Mouse (Mus musculus): ENCODE results near the gene 2310009B15Rik. TPM values are rescaled to one million over a fixed set of nuclear protein-coding genes. Genes with fewer than 3 reads are reported as not detected.
"Not testable (repeated sequence)": the region's sequence is repeated elsewhere in the genome, so short reads cannot be mapped to it uniquely, and the experiment has no call there.

The 2310009B15Rik gene
- 39.5 and 44.6 TPM in 2 replicates for polyA plus RNA-seq (2014; fragmentation: Nextera tagmentation; extraction: Ambion mirVana)

GRCm38 (mm10) chr1:138856101-138856950 lies at the start of gene 2310009B15Rik:
Gene 2310009B15Rik (minus strand): TSS chr1:138856852.
- H3K9me3 ChIP-seq (replicated peaks; ENCODE audit: control insufficient read depth, low read length); H3K4me1 ChIP-seq (ENCODE audit: control insufficient read depth, insufficient read depth, low read length); H3K36me3 ChIP-seq (replicated peaks; ENCODE audit: control insufficient read depth, insufficient read depth, low read depth, low read length); H3K27ac ChIP-seq (replicated peaks; ENCODE audit: low read depth, low read length); H3K4me2 ChIP-seq (ENCODE audit: low read depth, low read length); H3K27me3 ChIP-seq (ENCODE audit: control insufficient read depth, insufficient read depth, low read length): not testable (repeated sequence)
- DNase-seq (ENCODE audit: low spot score) (peak; percentile 87), ATAC-seq (replicated peaks; ENCODE audit: insufficient number of reproducible peaks, low FRiP score, low TSS enrichment, low read depth) (peak; percentile 99)
- Histone ChIP-seq H3K4me3 (ENCODE audit: low read depth, low read length) (peak within 1 kb of the TSS; percentile 36), H3K9ac (replicated peaks; ENCODE audit: low read length) (peak within 1 kb of the TSS; percentile 55)
- WGBS: under 1% methylated on average over 42 of the region's 79 CpGs

- H3K4me3 ChIP-seq (ENCODE audit: low read depth, low read length): no peak overlapping the region
- H3K4me1 ChIP-seq (ENCODE audit: control insufficient read depth, insufficient read depth, low read length): no peaks in the 10 kb centered on the region
- 76% methylated on average over 3 of the region's 3 CpGs for WGBS
- no peaks in the 10 kb centered on the region for H3K36me3 ChIP-seq (replicated peaks; ENCODE audit: control insufficient read depth, insufficient read depth, low read depth, low read length)
- no peaks in the 10 kb centered on the region for H3K9me3 ChIP-seq (replicated peaks; ENCODE audit: control insufficient read depth, low read length)
- no peak for DNase-seq (ENCODE audit: low spot score)
- H3K27ac ChIP-seq (replicated peaks; ENCODE audit: low read depth, low read length): no peak overlapping the region
- no peak overlapping the region for H3K9ac ChIP-seq (replicated peaks; ENCODE audit: low read length)
- ATAC-seq (replicated peaks; ENCODE audit: insufficient number of reproducible peaks, low FRiP score, low TSS enrichment, low read depth): no peak
- no peaks in the 10 kb centered on the region for H3K27me3 ChIP-seq (ENCODE audit: control insufficient read depth, insufficient read depth, low read length)
- H3K4me2 ChIP-seq (ENCODE audit: low read depth, low read length): no peak overlapping the region
Measured at GRCm38 (mm10) chr1:138906256-138906655, 49.6 kb upstream of the 2310009B15Rik start.

GRCm38 (mm10) chr1:138905092-138905765 lies 48.6 kb upstream of the 2310009B15Rik start:
- Histone ChIP-seq H3K9ac (replicated peaks; ENCODE audit: low read length) (no peak overlapping the region), H3K27ac (replicated peaks; ENCODE audit: low read depth, low read length) (no peak overlapping the region), H3K4me2 (ENCODE audit: low read depth, low read length) (no peak overlapping the region), H3K27me3 (ENCODE audit: control insufficient read depth, insufficient read depth, low read length) (no peaks in the 10 kb centered on the region), H3K4me3 (ENCODE audit: low read depth, low read length) (no peak overlapping the region), H3K9me3 (replicated peaks; ENCODE audit: control insufficient read depth, low read length) (no peaks in the 10 kb centered on the region), H3K4me1 (ENCODE audit: control insufficient read depth, insufficient read depth, low read length) (no peaks in the 10 kb centered on the region), H3K36me3 (replicated peaks; ENCODE audit: control insufficient read depth, insufficient read depth, low read depth, low read length) (no peaks in the 10 kb centered on the region)
- 95% methylated on average over 3 of the region's 3 CpGs for WGBS
- DNase-seq (ENCODE audit: low spot score) (no peak), ATAC-seq (replicated peaks; ENCODE audit: insufficient number of reproducible peaks, low FRiP score, low TSS enrichment, low read depth) (no peak)

DNA sequence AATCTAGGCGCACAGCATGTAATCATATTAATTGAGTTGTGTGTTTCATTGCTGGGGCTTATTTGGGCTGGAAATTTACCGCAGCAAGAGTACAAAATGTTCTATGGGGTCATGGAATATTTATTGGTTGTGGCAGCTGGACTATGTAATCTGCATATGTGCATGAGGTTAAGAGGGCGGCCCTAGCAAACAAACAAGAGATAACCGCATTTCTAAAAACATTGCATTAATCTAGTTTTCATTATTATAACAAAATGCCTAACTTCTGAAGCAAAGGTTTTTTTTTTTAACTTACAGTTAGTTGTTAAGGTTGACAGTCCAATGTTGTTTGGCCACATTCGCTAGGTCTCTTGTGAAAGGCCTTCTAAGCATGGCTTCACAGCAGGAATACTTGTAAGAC lies 47.2 kb upstream of the 2310009B15Rik start:
- no peak overlapping the region for H3K27ac ChIP-seq (replicated peaks; ENCODE audit: low read depth, low read length)

DNA sequence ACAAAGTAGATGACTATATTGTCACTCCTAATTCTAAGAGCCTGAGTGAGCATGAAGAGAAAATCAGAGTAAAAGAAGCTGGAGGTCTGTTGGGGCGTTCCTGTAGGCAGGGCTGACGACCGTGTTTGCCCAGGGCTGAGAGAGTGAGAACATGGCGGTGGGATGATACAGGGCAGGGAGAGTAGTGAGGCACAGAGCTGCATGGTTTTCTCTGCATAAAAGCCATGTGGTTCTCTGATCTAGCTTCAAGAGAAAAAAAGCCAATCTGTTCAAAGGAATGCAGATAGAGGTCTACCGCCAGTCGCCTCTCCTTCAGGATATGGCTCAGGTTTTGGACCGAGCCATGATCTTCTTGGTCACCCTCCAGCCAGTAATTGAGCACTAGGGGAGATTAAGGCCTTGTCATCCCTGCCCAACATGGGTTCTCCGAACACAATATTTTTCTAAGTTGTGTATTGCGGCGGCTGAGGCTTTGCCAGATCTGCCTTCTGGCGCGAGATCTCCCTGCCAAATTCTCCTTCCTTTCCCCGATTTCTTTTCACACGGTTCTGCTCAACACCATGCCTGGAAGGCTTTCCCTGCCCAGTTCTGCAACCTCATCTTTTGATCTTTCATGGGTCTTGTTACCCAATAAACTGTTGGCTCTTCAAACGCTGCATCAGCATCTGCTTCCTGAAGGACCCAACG lies 44.9 kb upstream of the 2310009B15Rik start:
- Histone ChIP-seq H3K36me3 (replicated peaks; ENCODE audit: control insufficient read depth, insufficient read depth, low read depth, low read length) (no peaks in the 10 kb centered on the region), H3K27ac (replicated peaks; ENCODE audit: low read depth, low read length) (no peak overlapping the region), H3K4me1 (ENCODE audit: control insufficient read depth, insufficient read depth, low read length) (no peaks in the 10 kb centered on the region), H3K4me3 (ENCODE audit: low read depth, low read length) (no peak overlapping the region), H3K27me3 (ENCODE audit: control insufficient read depth, insufficient read depth, low read length) (no peaks in the 10 kb centered on the region), H3K4me2 (ENCODE audit: low read depth, low read length) (no peak overlapping the region), H3K9ac (replicated peaks; ENCODE audit: low read length) (no peak overlapping the region), H3K9me3 (replicated peaks; ENCODE audit: control insufficient read depth, low read length) (no peaks in the 10 kb centered on the region)
- ATAC-seq (replicated peaks; ENCODE audit: insufficient number of reproducible peaks, low FRiP score, low TSS enrichment, low read depth) (no peak), DNase-seq (ENCODE audit: low spot score) (no peak)
- WGBS: 91% methylated on average over 16 of the region's 16 CpGs

More for the DNA sequence above, 47.2 kb upstream of the 2310009B15Rik start:
- no peak for ATAC-seq (replicated peaks; ENCODE audit: insufficient number of reproducible peaks, low FRiP score, low TSS enrichment, low read depth)
- no peaks in the 10 kb centered on the region for H3K9me3 ChIP-seq (replicated peaks; ENCODE audit: control insufficient read depth, low read length)
- H3K4me3 ChIP-seq (ENCODE audit: low read depth, low read length): no peak overlapping the region
- H3K4me1 ChIP-seq (ENCODE audit: control insufficient read depth, insufficient read depth, low read length): no peaks in the 10 kb centered on the region
- H3K9ac ChIP-seq (replicated peaks; ENCODE audit: low read length): no peak overlapping the region
- no peak for DNase-seq (ENCODE audit: low spot score)
- no peaks in the 10 kb centered on the region for H3K27me3 ChIP-seq (ENCODE audit: control insufficient read depth, insufficient read depth, low read length)
- no peak overlapping the region for H3K4me2 ChIP-seq (ENCODE audit: low read depth, low read length)
- H3K36me3 ChIP-seq (replicated peaks; ENCODE audit: control insufficient read depth, insufficient read depth, low read depth, low read length): no peaks in the 10 kb centered on the region
- 89% methylated on average over 5 of the region's 5 CpGs for WGBS

- Histone ChIP-seq H3K4me2 (ENCODE audit: low read depth, low read length) (no peak overlapping the region), H3K27me3 (ENCODE audit: control insufficient read depth, insufficient read depth, low read length) (no peaks in the 10 kb centered on the region), H3K27ac (replicated peaks; ENCODE audit: low read depth, low read length) (no peak overlapping the region), H3K9me3 (replicated peaks; ENCODE audit: control insufficient read depth, low read length) (no peaks in the 10 kb centered on the region), H3K36me3 (replicated peaks; ENCODE audit: control insufficient read depth, insufficient read depth, low read depth, low read length) (no peaks in the 10 kb centered on the region), H3K9ac (replicated peaks; ENCODE audit: low read length) (no peak overlapping the region), H3K4me3 (ENCODE audit: low read depth, low read length) (no peak overlapping the region), H3K4me1 (ENCODE audit: control insufficient read depth, insufficient read depth, low read length) (no peaks in the 10 kb centered on the region)
- no peak for ATAC-seq (replicated peaks; ENCODE audit: insufficient number of reproducible peaks, low FRiP score, low TSS enrichment, low read depth)
- no peak for DNase-seq (ENCODE audit: low spot score)
- WGBS: 80% methylated on average over 3 of the region's 3 CpGs
Measured at GRCm38 (mm10) chr1:138896088-138896487, 39.4 kb upstream of the 2310009B15Rik start.

- no peak overlapping the region for H3K4me2 ChIP-seq (ENCODE audit: low read depth, low read length)
- no peaks in the 10 kb centered on the region for H3K4me1 ChIP-seq (ENCODE audit: control insufficient read depth, insufficient read depth, low read length)
- no peak overlapping the region for H3K27ac ChIP-seq (replicated peaks; ENCODE audit: low read depth, low read length)
- ATAC-seq (replicated peaks; ENCODE audit: insufficient number of reproducible peaks, low FRiP score, low TSS enrichment, low read depth): no peak
- DNase-seq (ENCODE audit: low spot score): no peak
- WGBS: 95% methylated on average over 14 of the region's 14 CpGs
- no peak overlapping the region for H3K9ac ChIP-seq (replicated peaks; ENCODE audit: low read length)
- H3K4me3 ChIP-seq (ENCODE audit: low read depth, low read length): no peak overlapping the region
- H3K9me3 ChIP-seq (replicated peaks; ENCODE audit: control insufficient read depth, low read length): no peaks in the 10 kb centered on the region
- H3K27me3 ChIP-seq (ENCODE audit: control insufficient read depth, insufficient read depth, low read length): no peaks in the 10 kb centered on the region
- no peaks in the 10 kb centered on the region for H3K36me3 ChIP-seq (replicated peaks; ENCODE audit: control insufficient read depth, insufficient read depth, low read depth, low read length)
Measured at GRCm38 (mm10) chr1:138877470-138878254, 21.0 kb upstream of the 2310009B15Rik start.

All from embryonic facial prominence, embryonic 11.5 days (tissue).